7 mouse cellular contexts compared by ENCODE assay signal in genomic region chr14:54528446-54529111, GRCm38 (mm10). TPM values are rescaled to one million over a fixed set of nuclear protein-coding genes. Genes with fewer than 3 reads are reported as not detected.
DNase-seq lines count a peak whose midpoint lies in the region; ATAC-seq lines count a peak whose summit lies in the region.

No protein-coding gene starts in this region.

- peak; percentile 81 for ATAC-seq in intestine, embryonic 16.5 days
- peak; percentile 77 for ATAC-seq in midbrain, embryonic 12.5 days (ENCODE audit: low FRiP score, low read depth)

- no peaks in the 10 kb centered on the region for H3K36me3 ChIP-seq in intestine, embryonic 16.5 days (ENCODE audit: control insufficient read depth, insufficient read depth, low read length)
- no peaks in the 10 kb centered on the region for H3K36me3 ChIP-seq in midbrain, embryonic 12.5 days

- no peak overlapping the region for H3K4me2 ChIP-seq in intestine, embryonic 16.5 days (ENCODE audit: low read depth, low read length)
- H3K4me2 ChIP-seq in midbrain, embryonic 12.5 days (replicated peaks) = no peak overlapping the region

- no peak overlapping the region for H3K27ac ChIP-seq in intestine, embryonic 16.5 days (ENCODE audit: low read length)
- 0 out of 2 replicates have a peak overlapping the region, but pooled peaks have one; percentile 77 for H3K27ac ChIP-seq in midbrain, embryonic 12.5 days (replicated peaks)

- H3K9ac ChIP-seq in intestine, embryonic 16.5 days (ENCODE audit: low read depth, low read length) = no peak overlapping the region
- H3K9ac ChIP-seq in midbrain, embryonic 12.5 days (replicated peaks) = no peak overlapping the region

- H3K4me1 ChIP-seq in intestine, embryonic 16.5 days (ENCODE audit: control insufficient read depth, insufficient read depth, low read length) = peaks cover 13% of the 10 kb centered on the region
- peaks cover 14% of the 10 kb centered on the region for H3K4me1 ChIP-seq in midbrain, embryonic 12.5 days

- H3K9me3 ChIP-seq in intestine, embryonic 16.5 days (ENCODE audit: control insufficient read depth, low read length) = no peaks in the 10 kb centered on the region
- no peaks in the 10 kb centered on the region for H3K9me3 ChIP-seq in midbrain, embryonic 12.5 days

- no peaks in the 10 kb centered on the region for H3K27me3 ChIP-seq in intestine, embryonic 16.5 days (replicated peaks; ENCODE audit: control insufficient read depth, insufficient read depth, low read length)
- H3K27me3 ChIP-seq in midbrain, embryonic 12.5 days = no peaks in the 10 kb centered on the region

- no peak overlapping the region for H3K4me3 ChIP-seq in intestine, embryonic 16.5 days (ENCODE audit: low read length)
- H3K4me3 ChIP-seq in midbrain, embryonic 12.5 days = no peak overlapping the region

- peak; percentile 85 to 88 for DNase-seq in adrenal gland, adult 18-20 months (ENCODE audit: low spot score in 2 of 2)
- DNase-seq in embryo, embryonic 11 days = peak; percentile 93
- DNase-seq in gastrocnemius, postnatal 4 days (ENCODE audit: low spot score in 2 of 2) = peak; percentile 75 to 78
- peak; percentile 74 to 81 for DNase-seq in left cerebral cortex, postnatal 36 days (ENCODE audit: low spot score in 2 of 2)
- DNase-seq in skeletal muscle tissue, adult 2 months (ENCODE audit: low read depth, low spot score) = peak; percentile 47

- 16% methylated on average over 17 of the region's 17 CpGs for WGBS in intestine, embryonic 16.5 days
- WGBS in midbrain, embryonic 12.5 days = 16% methylated on average over 17 of the region's 17 CpGs

- intact Hi-C loops in left cerebral cortex, postnatal 36 days (cut with DNase I) = loop anchor here (5.0 kb wide), 1 partner anchor 114 kb away; the partner anchor contains the start of genes Cdh24 and Gm17606

RNA-seq across cellular contexts. Expression of gene Prmt5, which starts 11.3 kb away (rescaled TPM):
- 10 to 100 TPM; 38.9 to 43.3 TPM for total RNA-seq in adrenal gland, adult 18-20 months (2021)
- total RNA-seq in gastrocnemius, postnatal 4 days (2021) = 10 to 100 TPM; 40.0 to 40.4 TPM
- polyA plus RNA-seq in intestine, embryonic 16.5 days (2015; fragmentation: Nextera tagmentation; extraction: Ambion mirVana) = 67.2 and 71.8 TPM in 2 replicates
- 10 to 100 TPM; 47.7 to 58.0 TPM for total RNA-seq in left cerebral cortex, postnatal 36 days (2021)
- polyA plus RNA-seq in midbrain, embryonic 12.5 days (2016; fragmentation: Nextera tagmentation; extraction: Ambion mirVana) = 117 and 119 TPM in 2 replicates

RNA-seq across cellular contexts. Expression of gene Haus4, which starts 25.8 kb away (rescaled TPM):
- 10 to 100 TPM; 11.2 to 18.9 TPM for total RNA-seq in adrenal gland, adult 18-20 months (2021)
- total RNA-seq in gastrocnemius, postnatal 4 days (2021) = 10 to 100 TPM; 18.1 to 21.2 TPM
- 46.9 and 56.0 TPM in 2 replicates for polyA plus RNA-seq in intestine, embryonic 16.5 days (2015; fragmentation: Nextera tagmentation; extraction: Ambion mirVana)
- total RNA-seq in left cerebral cortex, postnatal 36 days (2021) = 1 to 10 TPM; 1.6 to 4.7 TPM
- 32.4 and 35.0 TPM in 2 replicates for polyA plus RNA-seq in midbrain, embryonic 12.5 days (2016; fragmentation: Nextera tagmentation; extraction: Ambion mirVana)

RNA-seq across cellular contexts. Expression of gene Ajuba, which starts 48.8 kb away (rescaled TPM):
- total RNA-seq in adrenal gland, adult 18-20 months (2021) = 10 to 100 TPM; 20.5 to 26.0 TPM
- 10 to 100 TPM; 14.6 to 15.8 TPM for total RNA-seq in gastrocnemius, postnatal 4 days (2021)
- polyA plus RNA-seq in intestine, embryonic 16.5 days (2015; fragmentation: Nextera tagmentation; extraction: Ambion mirVana) = 12.9 and 13.1 TPM in 2 replicates
- 1 to 10 TPM; 1.5 to 2.0 TPM for total RNA-seq in left cerebral cortex, postnatal 36 days (2021)
- polyA plus RNA-seq in midbrain, embryonic 12.5 days (2016; fragmentation: Nextera tagmentation; extraction: Ambion mirVana) = 41.6 and 46.6 TPM in 2 replicates

RNA-seq across cellular contexts. Expression of gene Rem2, which starts 52.7 kb away (rescaled TPM):
- total RNA-seq in adrenal gland, adult 18-20 months (2021) = 1 to 10 TPM in 1 of 2 experiments, under 1 TPM in 1; 0.26 to 1.1 TPM
- not detected for total RNA-seq in gastrocnemius, postnatal 4 days (2021)
- polyA plus RNA-seq in intestine, embryonic 16.5 days (2015; fragmentation: Nextera tagmentation; extraction: Ambion mirVana) = 1.2 and 1.6 TPM in 2 replicates
- total RNA-seq in left cerebral cortex, postnatal 36 days (2021) = 1 to 10 TPM; 7.0 to 7.7 TPM
- polyA plus RNA-seq in midbrain, embryonic 12.5 days (2016; fragmentation: Nextera tagmentation; extraction: Ambion mirVana) = 42.6 and 44.9 TPM in 2 replicates

Comparison
In these comparisons a context has a peak if more than half of its experiments do, and no peak if none do; other contexts are left out.
1. RNA of gene Ajuba, which starts 48.8 kb away (total RNA-seq): 20.5 to 26.0 TPM in adrenal gland, adult 18-20 months and 14.6 to 15.8 TPM in gastrocnemius, postnatal 4 days; 1.5 to 2.0 TPM in left cerebral cortex, postnatal 36 days; every median in the first group is over 4 times any median in the second.
2. Peak in every context shown above with its lines, with median percentiles within 50 percentile points of each other: DNase-seq.